Mouse (Mus musculus) heart, postnatal 4 days (tissue): ENCODE data around the gene Zfp760. TPM values are rescaled to one million over a fixed set of nuclear protein-coding genes. Genes with fewer than 3 reads are reported as not detected.
"Not testable (repeated sequence)": the region's sequence is repeated elsewhere in the genome, so short reads cannot be mapped to it uniquely, and the experiment has no call there.

Source experiments
- DNase-seq: peaks from one replicate; pipeline ENCODE4 v3.0.0; 2021
- total RNA-seq, 2 experiments: library from RNA; stranded (reverse); gene quantifications; 2 replicates each; pipeline ENCODE4 v1.2.3; 2021

The Zfp760 gene
- total RNA-seq = 1 to 10 TPM; 3.8 to 4.0 TPM

- DNase-seq = peak; percentile 84
Measured at GRCm38 (mm10) chr17:21707343-21707996, at the start of gene Zfp760. TSS of gene Zfp760 (plus strand) at chr17:21707741.

GRCm38 (mm10) chr17:21678826-21679225 is 28.7 kb upstream of the Zfp760 start:
- DNase-seq = not testable (repeated sequence)

GRCm38 (mm10) chr17:21679273-21680018 is 28.1 kb upstream of the Zfp760 start:
- peak; percentile 85 for DNase-seq

DNA sequence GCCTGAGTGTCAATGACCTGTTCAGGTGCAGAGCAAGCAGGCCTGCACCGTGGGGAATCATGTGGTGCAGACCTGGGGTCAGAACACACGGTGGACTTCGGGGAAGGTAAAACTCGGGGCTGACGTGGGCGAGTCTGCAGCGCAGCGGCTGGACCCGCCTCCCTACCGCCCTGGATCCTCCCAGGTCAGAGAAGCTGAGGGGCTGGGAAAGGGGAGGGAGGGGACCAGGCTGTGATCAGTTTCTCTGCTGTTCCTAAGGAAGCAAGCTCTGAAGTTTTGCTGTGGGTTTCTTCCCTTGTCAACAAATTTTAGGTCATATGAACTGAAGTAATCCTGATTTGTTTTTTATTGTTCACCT is 27.5 kb upstream of the Zfp760 start:
- not testable (repeated sequence) for DNase-seq

GRCm38 (mm10) chr17:21691560-21691959 is 16.0 kb upstream of the Zfp760 start, which contains the start of gene Gm10226:
TSS of gene Gm10226 (plus strand) at chr17:21691860.
- DNase-seq = no peak

GRCm38 (mm10) chr17:21693342-21693741 is 14.2 kb upstream of the Zfp760 start:
- DNase-seq = no peak

- DNase-seq = no peak
Measured at GRCm38 (mm10) chr17:21696073-21696472, 11.5 kb upstream of the Zfp760 start.

DNA sequence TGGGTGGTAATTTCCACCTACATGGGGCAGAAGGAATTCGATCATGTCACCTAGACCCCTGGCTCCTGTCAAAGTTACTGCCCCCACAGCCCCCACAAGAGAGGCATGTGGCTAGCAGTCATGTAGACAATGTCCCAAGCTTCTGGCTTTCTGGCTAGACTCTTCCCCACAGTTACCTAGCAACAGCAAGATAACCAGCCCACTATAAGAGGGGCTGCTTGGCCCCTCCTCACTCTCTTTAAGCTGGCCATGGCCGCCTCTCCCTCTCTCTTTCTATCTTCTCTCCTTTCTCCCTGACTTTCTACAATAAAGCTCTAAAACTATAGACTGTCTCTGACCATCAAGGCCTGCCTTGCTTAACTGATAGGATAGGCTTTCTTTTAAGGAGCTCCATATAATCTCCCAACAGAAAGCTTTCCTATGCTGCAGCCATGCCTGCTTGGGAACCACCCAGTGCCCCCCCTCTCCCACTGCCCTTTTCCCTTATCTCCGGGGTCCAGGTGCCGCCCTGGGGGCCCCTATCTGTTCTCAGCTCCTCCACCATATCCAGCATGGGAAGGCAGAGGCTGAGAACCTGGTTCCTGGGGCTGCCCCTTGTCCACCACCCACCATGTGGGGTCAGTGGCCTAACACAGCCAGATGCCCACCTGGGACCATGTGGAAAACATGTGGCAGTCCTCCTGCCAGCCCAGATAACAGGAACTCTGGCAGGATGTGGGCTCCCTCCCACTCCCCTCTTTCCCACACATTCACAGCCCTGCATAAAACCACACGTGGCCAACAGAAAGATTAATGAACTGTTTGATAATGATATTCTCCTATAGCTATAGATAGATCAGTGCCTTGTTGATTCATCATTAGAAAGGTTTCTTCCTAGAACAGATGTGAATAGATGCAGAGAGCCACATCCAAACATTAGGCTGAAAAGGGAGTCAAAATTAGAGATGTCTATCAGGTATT is 5.0 kb upstream of the Zfp760 start:
- no peak for DNase-seq

- no peak for DNase-seq
Measured at GRCm38 (mm10) chr17:21703414-21703813, 4.1 kb upstream of the Zfp760 start.

DNA sequence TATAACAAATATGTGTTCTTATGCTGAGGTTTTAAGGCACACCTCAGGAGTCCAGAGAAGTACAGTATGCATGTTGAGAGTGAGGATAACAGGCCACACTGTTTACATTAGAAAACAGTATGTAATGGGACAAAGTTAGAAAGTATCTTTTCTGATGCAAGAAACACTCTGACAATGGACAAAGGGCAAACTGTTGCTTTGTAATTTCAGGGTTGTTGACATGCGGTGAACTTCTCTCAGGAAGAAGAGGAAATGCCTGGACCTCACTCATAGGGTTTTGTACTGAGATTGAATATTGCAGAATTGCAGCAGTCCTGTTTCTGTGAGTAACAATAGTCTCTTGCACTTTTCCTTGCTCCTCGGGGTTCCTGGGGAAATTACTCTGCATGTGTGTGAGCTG is 860 bp downstream of the Zfp760 start:
- DNase-seq = no peak

DNA sequence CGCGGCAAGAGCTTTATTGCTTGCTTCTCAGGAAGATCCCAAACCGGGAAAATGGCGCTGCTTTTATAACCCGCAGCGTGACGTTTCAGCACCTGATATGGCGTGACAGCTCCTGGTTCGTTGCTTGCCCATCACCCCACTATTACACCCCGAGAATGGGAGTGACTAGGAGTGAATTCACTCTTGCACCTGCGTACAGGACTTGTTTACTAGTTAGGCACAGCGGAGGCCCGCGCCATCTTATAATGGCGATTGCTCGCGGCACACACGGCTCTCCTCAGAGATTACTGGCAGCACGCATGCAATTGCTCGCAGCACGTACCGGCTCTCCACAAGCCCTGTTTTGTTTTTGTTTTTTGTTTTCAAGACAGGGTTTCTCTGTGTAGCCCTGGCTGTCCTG is 23.0 kb downstream of the Zfp760 start, which contains the start of gene Zfp229:
Gene Zfp229 (plus strand): TSS at position 301 of the 400 bp plus-strand sequence.
- DNase-seq = not testable (repeated sequence)

DNA sequence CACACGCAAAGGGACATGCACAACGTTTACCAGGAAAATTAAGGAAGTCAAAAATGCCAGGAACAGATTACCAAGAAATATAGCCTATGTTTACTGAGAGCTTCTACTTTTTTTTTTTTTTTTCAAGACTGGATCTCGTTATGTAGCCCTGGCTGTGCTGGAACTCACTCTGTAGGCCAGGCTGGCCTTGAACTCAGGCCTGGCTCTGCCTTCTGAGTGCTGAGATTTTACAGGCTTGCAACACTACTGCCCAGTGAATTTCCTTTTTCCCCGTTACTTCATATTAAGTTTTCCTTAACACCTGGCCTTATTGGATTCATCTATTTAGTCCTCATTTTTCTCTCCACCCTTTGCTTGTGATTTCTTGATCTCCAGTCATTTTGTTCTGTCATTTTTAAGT is 25.5 kb downstream of the Zfp760 start:
- no peak for DNase-seq

DNA sequence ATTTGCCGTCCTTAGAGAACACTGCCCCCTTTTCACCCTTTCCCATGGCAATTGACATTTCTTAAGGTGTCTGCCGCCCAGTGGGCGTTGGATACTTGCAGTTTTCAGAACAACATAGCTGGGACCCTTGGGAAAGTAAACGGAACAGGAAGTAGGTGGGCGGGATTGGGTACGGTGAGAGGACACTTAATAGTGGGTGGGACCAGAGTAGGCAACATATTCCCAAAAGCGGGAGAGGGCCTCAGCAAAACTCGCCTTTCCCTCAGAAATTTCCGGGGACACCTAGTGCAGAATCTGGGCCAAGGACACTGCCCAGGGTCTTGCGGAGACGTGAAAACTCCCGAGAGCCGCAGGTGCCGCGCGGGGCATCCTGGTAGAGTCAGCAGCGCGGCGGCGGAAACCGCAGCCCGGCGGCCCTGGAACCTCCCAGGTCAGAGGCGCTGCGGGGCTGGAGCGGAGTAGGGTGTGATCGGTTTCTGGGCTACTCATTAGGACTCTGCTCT is 26.0 kb downstream of the Zfp760 start:
- peak; percentile 73 for DNase-seq

DNA sequence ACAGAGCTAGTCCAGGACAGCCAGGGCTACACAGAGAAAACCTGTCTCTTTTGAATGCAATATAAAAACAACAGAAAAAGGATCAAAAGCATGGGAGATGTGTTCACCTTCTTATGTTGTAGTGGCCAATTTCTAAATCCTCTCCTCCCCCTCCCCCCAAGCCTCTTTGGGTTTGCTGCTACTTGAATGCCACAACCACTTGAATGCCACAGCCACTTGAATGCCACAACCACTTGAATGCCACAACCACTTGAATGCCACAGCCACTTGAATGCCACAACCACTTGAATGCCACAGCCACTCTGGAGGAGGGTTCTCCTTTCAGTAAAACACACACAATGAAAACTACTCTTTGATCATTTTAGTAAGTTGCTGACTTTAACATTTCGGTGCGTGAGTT is 45.2 kb downstream of the Zfp760 start:
- DNase-seq = no peak

DNA sequence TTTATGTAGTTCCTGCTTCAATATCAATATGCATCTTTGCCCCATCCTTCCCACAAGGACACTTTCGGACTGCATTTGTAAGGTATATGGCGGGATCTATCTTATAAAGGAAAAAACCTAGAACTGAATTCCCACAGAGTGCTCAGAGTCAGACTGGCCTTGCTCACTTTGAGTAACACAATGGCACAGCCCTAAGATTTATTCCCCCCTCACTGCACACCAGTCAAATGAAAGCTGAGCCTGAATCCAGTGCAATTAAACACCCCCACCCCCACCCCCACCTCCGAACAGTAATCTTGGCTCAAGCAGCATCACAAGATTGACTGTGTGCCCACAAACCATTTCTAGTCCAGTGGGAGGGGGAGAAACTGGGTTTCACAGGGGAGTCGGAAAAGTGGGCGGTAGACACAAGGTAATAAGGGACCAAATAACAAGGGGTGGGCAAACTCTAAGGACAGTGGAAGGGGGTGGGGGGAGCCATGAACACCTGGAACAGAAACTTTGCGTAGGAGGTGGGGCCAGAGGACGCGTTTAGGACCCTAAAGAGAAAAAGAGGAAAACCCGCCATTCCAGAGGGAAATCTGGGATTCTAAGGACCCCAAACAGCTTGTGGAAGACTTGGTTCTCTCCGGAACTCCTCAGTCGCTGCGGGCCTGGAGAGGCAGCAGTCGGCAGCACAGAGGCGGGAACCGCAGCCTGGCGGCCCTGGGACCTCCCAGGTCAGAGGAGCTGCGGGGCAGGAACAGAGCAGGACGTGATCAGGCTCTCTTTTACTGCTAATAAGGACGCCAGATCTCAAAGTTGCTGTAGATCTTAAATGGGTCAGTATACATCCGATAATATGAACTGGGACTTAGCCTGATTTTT is 46.0 kb downstream of the Zfp760 start:
- peak; percentile 14 for DNase-seq

DNA sequence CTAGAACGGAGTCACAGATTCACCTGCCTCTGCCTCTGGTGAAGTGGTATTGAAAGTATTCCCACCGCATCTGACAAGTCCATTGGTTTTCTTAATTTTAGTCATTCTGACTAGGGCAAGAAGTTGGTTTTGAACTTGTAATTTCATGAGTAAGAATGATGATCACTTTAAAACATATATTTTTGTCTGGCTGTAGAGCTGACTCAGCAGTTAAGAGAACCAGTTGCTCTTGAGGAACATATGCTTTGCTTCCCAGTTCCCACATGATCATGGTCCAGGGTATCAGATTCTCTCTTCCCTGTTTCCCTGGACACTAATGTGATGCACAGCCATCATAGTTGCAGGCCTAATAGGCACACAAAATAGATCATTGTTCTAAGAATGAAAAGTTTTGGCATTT is 62.8 kb downstream of the Zfp760 start:
- no peak for DNase-seq

Other genes starting within 250 kb of the Zfp760 start
- 1 to 10 TPM; 2.6 to 3.0 TPM for gene Zfp53, start 218.7 kb upstream of the Zfp760 start, total RNA-seq
- gene Zfp52, start 172.2 kb upstream of the Zfp760 start, total RNA-seq = 1 to 10 TPM; 6.7 to 7.6 TPM
- 10 to 100 TPM; 11.0 to 12.7 TPM for gene Zfp948, start 140.7 kb upstream of the Zfp760 start, total RNA-seq
- 1 to 10 TPM; 3.5 to 3.9 TPM for gene Zfp983, start 57.1 kb upstream of the Zfp760 start, total RNA-seq
- 1 to 10 TPM; 3.2 to 4.9 TPM for gene Gm10226, start 15.9 kb upstream of the Zfp760 start, total RNA-seq
- 1 to 10 TPM; 8.1 to 8.6 TPM for gene Zfp229, start 23.1 kb downstream of the Zfp760 start, total RNA-seq
- gene Zfp820, start 138.0 kb downstream of the Zfp760 start, total RNA-seq = 1 to 10 TPM; 3.5 to 4.1 TPM
- 1 to 10 TPM; 2.4 to 2.9 TPM for gene Zfp995, start 202.2 kb downstream of the Zfp760 start, total RNA-seq